Mouse (Mus musculus) myocyte (in vitro differentiated cells): Measurements from ENCODE around the gene Fbn1. TPM values are rescaled to one million over a fixed set of nuclear protein-coding genes. Genes with fewer than 3 reads are reported as not detected.

Experiments
- H3K27me3 ChIP-seq: one replicate; pipeline ENCODE4 v1.6.1; 2011; ENCODE audit not compliant: control insufficient read depth, insufficient read depth, insufficient read length
- H3K36me3 ChIP-seq: one replicate; pipeline ENCODE4 v1.6.1; 2011; ENCODE audit not compliant: control insufficient read depth, insufficient read depth
- H3K4me2 ChIP-seq: one replicate; pipeline ENCODE4 v1.6.1; 2011; ENCODE audit warnings: low read depth, control low read depth
- H3K4me3 ChIP-seq: one replicate; pipeline ENCODE4 v1.5.1; 2011; ENCODE audit warnings: mild to moderate bottlenecking, control low read depth, moderate library complexity
- H3K79me2 ChIP-seq: one replicate; pipeline ENCODE4 v1.6.1; 2011; ENCODE audit not compliant: control insufficient read depth, insufficient read depth
- H3ac ChIP-seq: one replicate; pipeline ENCODE4 v1.6.1; 2011; ENCODE audit not compliant: control insufficient read depth, insufficient read length
- CEBPB ChIP-seq: IDR thresholded peaks from 2 replicates; pipeline ENCODE4 v1.6.1; 2011; ENCODE audit warnings: mild to moderate bottlenecking, moderate library complexity; ENCODE audit not compliant: poor library complexity, insufficient read depth, severe bottlenecking
- E2F4 ChIP-seq: IDR thresholded peaks from one replicate; pipeline ENCODE4 v1.6.1; 2011; ENCODE audit warnings: mild to moderate bottlenecking, control low read depth, moderate library complexity; ENCODE audit not compliant: insufficient read depth
- MAX ChIP-seq: IDR thresholded peaks from one replicate; pipeline ENCODE4 v1.6.1; 2011; ENCODE audit warnings: low read depth, mild to moderate bottlenecking, control low read depth
- MYOD1 ChIP-seq, 3 experiments: IDR thresholded peaks; one replicate each; pipeline ENCODE4 v1.6.1; 2011; ENCODE audit warnings: control low read depth in 2 of 3, low read depth in 2 of 3, mild to moderate bottlenecking in 2 of 3, moderate library complexity in 1 of 3; ENCODE audit not compliant: insufficient read length in 2 of 3, control insufficient read depth in 1 of 3
- MYOG ChIP-seq, 3 experiments: IDR thresholded peaks; one replicate each; pipeline ENCODE4 v1.6.1; 2011; ENCODE audit warnings: control low read depth in 2 of 3, low read depth in 2 of 3, mild to moderate bottlenecking in 2 of 3; ENCODE audit not compliant: insufficient read length in 2 of 3, control insufficient read depth in 1 of 3, insufficient read depth in 1 of 3
- POLR2A ChIP-seq: IDR thresholded peaks from one replicate; pipeline ENCODE4 v1.6.1; 2011; ENCODE audit warnings: low read depth, mild to moderate bottlenecking, control low read depth, moderate library complexity; ENCODE audit not compliant: insufficient read length
- POLR2AphosphoS2 ChIP-seq: IDR thresholded peaks from one replicate; pipeline ENCODE4 v1.6.1; 2011; ENCODE audit warnings: low read depth, control low read depth; ENCODE audit not compliant: insufficient read length
- REST ChIP-seq: IDR thresholded peaks from one replicate; pipeline ENCODE4 v1.6.1; 2011; ENCODE audit warnings: mild to moderate bottlenecking, control low read depth, moderate library complexity; ENCODE audit not compliant: insufficient read depth, insufficient read length
- SRF ChIP-seq: IDR thresholded peaks from one replicate; pipeline ENCODE4 v1.6.1; 2011; ENCODE audit warnings: low read depth; ENCODE audit not compliant: control insufficient read depth, insufficient read length
- TCF12 ChIP-seq: IDR thresholded peaks from one replicate; pipeline ENCODE4 v1.6.1; 2011; ENCODE audit warnings: mild to moderate bottlenecking, control low read depth; ENCODE audit not compliant: poor library complexity, insufficient read depth, severe bottlenecking
- TCF3 ChIP-seq: IDR thresholded peaks from one replicate; pipeline ENCODE4 v1.6.1; 2011; ENCODE audit warnings: low read depth, control low read depth; ENCODE audit not compliant: insufficient read length
- USF1 ChIP-seq: IDR thresholded peaks from one replicate; pipeline ENCODE4 v1.6.1; 2011; ENCODE audit warnings: low read depth, mild to moderate bottlenecking, control low read depth, moderate library complexity
- polyA plus RNA-seq: library from polyadenylated mRNA; unstranded; fragments of >200 nt; fragmentation: generic; extraction: Trizol; gene quantifications from one replicate; pipeline ENCODE4 v1.2.1, GENCODE M21; 2012; ENCODE audit warnings: missing spikeins

Fbn1 gene
- polyA plus RNA-seq, 1 experiment: 125 TPM

- H3K79me2 ChIP-seq: no peaks in the 10 kb centered on the region
- H3K36me3 ChIP-seq: peaks cover 59% of the 10 kb centered on the region
- peak; percentile 48 for TF ChIP-seq POLR2A
- no peak for TF ChIP-seq E2F4
- TF ChIP-seq POLR2AphosphoS2: peak; percentile 73
- no peak for TF ChIP-seq MYOG (IDR thresholded peaks at IDR 0.05; ENCODE audit: control insufficient read depth in 1 of 3, insufficient read depth in 1 of 3, insufficient read length in 2 of 3, low read depth in 2 of 3)
Observed at GRCm38 (mm10) chr2:125356068-125356467, 151.7 kb downstream of the Fbn1 start.

GRCm38 (mm10) chr2:125355216-125355971 lies 152.4 kb downstream of the Fbn1 start:
- H3K36me3 ChIP-seq: peaks cover 58% of the 10 kb centered on the region
- TF ChIP-seq SRF (no peak), TCF12 (no peak), CEBPB (no peak), E2F4 (no peak), MAX (no peak), POLR2A (no peak), MYOG (IDR thresholded peaks at IDR 0.05; ENCODE audit: control insufficient read depth in 1 of 3, insufficient read depth in 1 of 3, insufficient read length in 2 of 3, low read depth in 2 of 3) (no peak), TCF3 (no peak), POLR2AphosphoS2 (no peak)

More at GRCm38 (mm10) chr2:125356068-125356467, 151.7 kb downstream of the Fbn1 start:
- H3K27me3 ChIP-seq: no peaks in the 10 kb centered on the region
- no peak overlapping the region for H3K4me2 ChIP-seq
- H3K4me3 ChIP-seq: no peak overlapping the region
- no peak overlapping the region for H3ac ChIP-seq

GRCm38 (mm10) chr2:125354587-125354986 lies 153.2 kb downstream of the Fbn1 start:
- Histone ChIP-seq H3K4me2 (no peak overlapping the region), H3K36me3 (peaks cover 53% of the 10 kb centered on the region), H3K27me3 (no peaks in the 10 kb centered on the region), H3K79me2 (no peaks in the 10 kb centered on the region), H3K4me3 (no peak overlapping the region), H3ac (no peak overlapping the region)
- TF ChIP-seq REST: no peak
- TF ChIP-seq POLR2AphosphoS2: no peak
- TF ChIP-seq MAX: no peak
- no peak for TF ChIP-seq SRF
- no peak for TF ChIP-seq TCF3
- no peak for TF ChIP-seq CEBPB
- TF ChIP-seq E2F4: no peak
- no peak for TF ChIP-seq MYOD1 (IDR thresholded peaks at IDR 0.05; ENCODE audit: control insufficient read depth in 1 of 3, insufficient read length in 2 of 3, low read depth in 2 of 3)
- TF ChIP-seq USF1: no peak
- no peak for TF ChIP-seq POLR2A
- no peak for TF ChIP-seq MYOG (IDR thresholded peaks at IDR 0.05; ENCODE audit: control insufficient read depth in 1 of 3, insufficient read depth in 1 of 3, insufficient read length in 2 of 3, low read depth in 2 of 3)
- no peak for TF ChIP-seq TCF12

More at GRCm38 (mm10) chr2:125355216-125355971, 152.4 kb downstream of the Fbn1 start:
- H3ac ChIP-seq: no peak overlapping the region
- H3K4me2 ChIP-seq: no peak overlapping the region
- H3K27me3 ChIP-seq: no peaks in the 10 kb centered on the region
- no peak overlapping the region for H3K4me3 ChIP-seq
- no peaks in the 10 kb centered on the region for H3K79me2 ChIP-seq

GRCm38 (mm10) chr2:125349144-125349543 lies 158.6 kb downstream of the Fbn1 start:
- H3K4me3 ChIP-seq: no peak overlapping the region
- TF ChIP-seq SRF: no peak
- TF ChIP-seq CEBPB: no peak
- TF ChIP-seq MYOG (IDR thresholded peaks at IDR 0.05; ENCODE audit: control insufficient read depth in 1 of 3, insufficient read depth in 1 of 3, insufficient read length in 2 of 3, low read depth in 2 of 3): no peak
- no peaks in the 10 kb centered on the region for H3K27me3 ChIP-seq
- H3K4me2 ChIP-seq: no peak overlapping the region
- no peaks in the 10 kb centered on the region for H3K79me2 ChIP-seq
- H3K36me3 ChIP-seq: peaks cover 41% of the 10 kb centered on the region
- no peak overlapping the region for H3ac ChIP-seq

- no peak overlapping the region for H3K4me2 ChIP-seq
- H3K27me3 ChIP-seq: no peaks in the 10 kb centered on the region
- H3K36me3 ChIP-seq: peaks cover 52% of the 10 kb centered on the region
- H3K4me3 ChIP-seq: no peak overlapping the region
- H3ac ChIP-seq: no peak overlapping the region
- no peaks in the 10 kb centered on the region for H3K79me2 ChIP-seq
- no peak for TF ChIP-seq TCF12
- TF ChIP-seq POLR2AphosphoS2: no peak
- no peak for TF ChIP-seq USF1
- no peak for TF ChIP-seq SRF
- TF ChIP-seq E2F4: no peak
- no peak for TF ChIP-seq TCF3
- no peak for TF ChIP-seq MYOD1 (IDR thresholded peaks at IDR 0.05; ENCODE audit: control insufficient read depth in 1 of 3, insufficient read length in 2 of 3, low read depth in 2 of 3)
- no peak for TF ChIP-seq MAX
- TF ChIP-seq MYOG (IDR thresholded peaks at IDR 0.05; ENCODE audit: control insufficient read depth in 1 of 3, insufficient read depth in 1 of 3, insufficient read length in 2 of 3, low read depth in 2 of 3): no peak
- no peak for TF ChIP-seq POLR2A
- no peak for TF ChIP-seq CEBPB
- no peak for TF ChIP-seq REST
Observed at GRCm38 (mm10) chr2:125342181-125342950, 165.4 kb downstream of the Fbn1 start.
